Mouse (Mus musculus) neural tube, embryonic 10.5 days (tissue): ENCODE measurements around the gene Usp10.

Experiments
- DNase-seq: peaks from one replicate; pipeline ENCODE4 v3.0.0-alpha.2; 2017; ENCODE audit warnings: low spot score; ENCODE audit errors: extremely low spot score

Usp10 gene

DNA sequence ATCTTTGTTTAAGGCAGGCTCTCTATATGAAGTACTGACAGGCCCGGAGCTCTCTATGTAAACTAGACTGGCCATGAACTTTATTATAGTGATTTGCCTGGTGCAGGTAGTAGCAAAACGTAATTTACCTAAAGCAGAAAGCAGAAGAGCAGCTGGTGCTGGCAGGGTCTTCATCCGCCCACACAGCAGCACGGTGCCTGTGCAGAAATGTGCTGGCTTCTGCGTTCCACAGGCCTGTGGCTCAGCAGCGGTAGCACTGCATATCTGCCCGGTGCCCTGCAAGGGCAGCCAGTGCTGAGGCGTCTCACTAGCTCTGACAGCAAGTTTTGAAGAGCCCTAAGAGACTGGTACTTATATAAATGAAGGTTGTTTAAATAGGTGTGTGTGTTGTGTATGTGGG lies 45.2 kb downstream of the Usp10 start:
- no peak for DNase-seq

DNA sequence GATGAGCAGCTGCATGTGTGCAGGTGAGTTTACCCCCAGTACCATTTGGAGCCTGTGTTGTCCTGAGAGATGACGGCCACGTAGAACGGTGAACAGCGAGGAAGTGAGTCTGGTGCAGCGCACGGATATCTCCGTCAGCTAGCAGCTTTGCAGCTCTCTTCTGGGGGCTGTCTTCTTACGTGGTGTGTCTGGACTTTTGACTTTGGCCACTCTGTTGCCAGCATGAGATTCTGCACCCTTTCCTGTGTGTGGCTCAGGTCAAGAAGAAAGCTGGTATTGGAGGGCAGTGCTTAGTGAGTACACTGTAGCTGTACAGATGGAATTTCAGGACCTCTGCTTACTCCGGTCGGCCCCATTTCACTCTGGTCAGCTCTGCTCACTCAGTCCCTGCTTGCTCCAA lies 47.9 kb downstream of the Usp10 start:
- no peak for DNase-seq

DNA sequence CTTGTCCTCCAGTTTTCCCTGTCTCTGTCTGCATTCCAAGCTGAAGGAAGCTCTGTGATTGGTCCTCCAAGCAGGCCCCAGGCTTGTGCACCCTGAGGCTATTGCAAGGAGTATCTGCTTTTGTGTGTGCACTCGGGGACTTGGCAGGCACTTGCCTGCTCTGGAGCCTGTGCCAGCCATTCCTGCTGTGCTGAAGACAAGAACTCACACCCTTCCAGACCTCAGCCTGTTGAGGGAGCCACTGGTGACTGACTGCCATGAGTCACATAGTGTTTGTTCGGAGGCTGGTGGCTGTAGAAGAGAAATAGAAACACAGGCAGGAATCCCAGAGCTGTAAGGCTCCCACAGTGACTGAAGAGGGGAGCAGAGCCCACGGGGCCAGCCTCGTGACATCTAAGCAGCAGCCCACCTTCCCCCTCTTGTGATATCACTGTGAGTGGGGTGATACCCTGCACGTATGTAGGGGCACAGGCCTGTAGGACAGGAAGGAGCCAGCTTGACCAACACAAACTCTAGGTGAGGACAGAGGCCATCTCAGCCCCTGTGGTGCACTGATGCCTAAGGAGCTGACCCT lies 50.5 kb downstream of the Usp10 start:
- no peak for DNase-seq

DNA sequence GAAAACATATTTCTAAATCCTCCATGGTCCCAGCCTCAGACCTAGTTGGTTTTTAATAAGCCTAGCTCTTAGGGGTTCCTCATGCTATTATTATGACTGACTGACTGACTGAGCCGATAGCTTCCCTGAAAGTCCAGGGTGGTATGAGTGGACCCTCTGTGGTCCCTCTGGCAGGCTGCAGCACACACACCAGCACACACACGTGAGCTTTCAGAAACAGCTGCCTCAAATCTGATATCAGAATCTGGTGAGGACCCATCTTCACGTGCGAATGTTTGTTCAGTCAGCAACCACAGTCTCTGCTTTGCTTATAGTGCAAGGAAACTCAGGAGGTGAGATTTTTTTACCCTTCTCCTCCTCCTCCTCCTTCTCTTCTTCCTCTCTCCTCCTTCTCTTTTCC lies 54.7 kb downstream of the Usp10 start:
- DNase-seq = no peak

DNA sequence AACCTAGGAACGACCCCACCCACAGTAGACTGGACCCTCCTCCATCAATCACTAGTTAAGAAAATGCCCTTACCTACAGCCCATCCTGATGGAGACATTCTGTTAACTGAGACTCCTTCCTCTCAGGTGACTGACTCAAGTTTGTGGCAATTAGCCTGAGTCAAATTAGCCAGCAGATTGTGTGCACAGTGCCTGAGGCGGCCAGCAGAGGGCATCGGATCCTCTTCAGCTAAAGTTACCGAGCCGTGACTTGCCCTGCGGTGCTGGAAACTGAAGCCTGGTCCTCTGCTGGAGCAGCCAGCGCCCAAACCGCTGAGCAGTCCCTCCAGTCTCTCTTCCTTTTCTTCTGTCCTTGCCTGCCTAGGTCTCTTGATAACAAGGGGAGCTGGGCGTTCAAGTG lies 57.3 kb downstream of the Usp10 start:
- no peak for DNase-seq

DNA sequence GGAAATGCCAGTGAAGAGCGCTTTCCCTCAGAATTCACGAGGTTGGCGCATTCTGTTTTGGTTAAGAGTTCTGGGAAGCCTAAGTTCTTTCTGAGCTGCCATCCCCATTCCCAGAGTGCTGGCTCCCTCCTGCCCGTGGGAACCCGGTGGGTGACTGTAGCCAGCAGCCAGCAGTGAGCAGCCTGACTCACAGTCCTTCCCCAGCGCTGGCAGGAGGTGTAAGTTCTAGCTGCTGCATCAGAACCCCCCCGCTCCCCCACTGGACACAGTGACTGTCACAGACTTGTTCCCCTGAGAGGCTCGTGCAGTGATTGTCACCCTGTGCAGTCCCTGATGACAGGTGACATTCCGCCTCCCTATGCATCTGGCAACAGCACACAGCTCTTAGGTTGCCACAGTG lies 60.0 kb downstream of the Usp10 start:
- DNase-seq = no peak

DNA sequence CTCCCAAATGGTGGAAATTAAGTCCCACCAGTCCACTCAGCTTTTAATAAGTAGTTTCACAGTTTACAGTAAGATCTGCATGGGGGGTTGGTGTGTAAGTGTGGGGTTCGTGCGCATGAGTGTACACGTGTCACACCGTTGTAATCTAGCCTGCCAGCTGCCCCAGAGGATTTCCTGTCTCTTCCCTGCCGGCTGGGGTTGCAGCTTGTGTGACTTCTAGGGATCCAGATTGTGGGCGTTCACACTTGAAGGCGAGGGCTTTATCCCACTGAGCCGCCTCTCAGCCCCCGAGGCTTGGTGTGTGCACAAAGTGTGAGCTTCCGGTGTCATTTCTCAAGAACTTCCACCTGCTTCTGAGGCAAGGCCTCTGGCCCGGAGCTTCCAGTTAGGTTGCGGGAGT lies 62.4 kb downstream of the Usp10 start:
- no peak for DNase-seq

DNA sequence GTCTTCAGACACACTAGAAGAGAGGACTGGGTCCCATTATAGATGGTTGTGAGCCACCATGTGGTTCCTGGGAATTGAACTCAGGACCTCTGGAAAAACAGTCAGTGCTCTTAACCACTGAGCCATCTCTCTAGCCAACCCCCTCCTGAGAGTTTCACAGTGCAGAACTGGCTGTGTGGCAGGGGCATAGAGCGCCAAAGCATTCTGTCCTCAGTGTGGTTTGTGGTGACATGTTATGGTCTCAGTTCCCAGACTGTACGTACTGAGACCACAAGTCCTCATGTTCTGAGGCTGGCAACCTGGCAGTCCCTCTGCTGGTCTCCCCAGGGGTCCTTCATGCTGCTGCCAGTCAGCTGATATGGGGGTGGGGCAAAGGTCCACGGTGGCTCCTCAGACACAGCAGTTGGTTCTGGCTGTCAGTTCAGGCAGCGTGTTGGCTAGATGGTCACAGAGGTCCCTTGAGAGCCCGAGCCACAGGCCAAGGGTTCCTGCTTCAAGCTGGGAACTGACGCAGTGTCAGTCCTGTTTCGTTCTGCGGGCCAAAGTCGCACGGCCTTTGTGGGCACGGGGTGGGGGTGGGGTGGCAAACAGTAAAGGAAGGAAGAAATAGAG lies 68.7 kb downstream of the Usp10 start:
- no peak for DNase-seq

DNA sequence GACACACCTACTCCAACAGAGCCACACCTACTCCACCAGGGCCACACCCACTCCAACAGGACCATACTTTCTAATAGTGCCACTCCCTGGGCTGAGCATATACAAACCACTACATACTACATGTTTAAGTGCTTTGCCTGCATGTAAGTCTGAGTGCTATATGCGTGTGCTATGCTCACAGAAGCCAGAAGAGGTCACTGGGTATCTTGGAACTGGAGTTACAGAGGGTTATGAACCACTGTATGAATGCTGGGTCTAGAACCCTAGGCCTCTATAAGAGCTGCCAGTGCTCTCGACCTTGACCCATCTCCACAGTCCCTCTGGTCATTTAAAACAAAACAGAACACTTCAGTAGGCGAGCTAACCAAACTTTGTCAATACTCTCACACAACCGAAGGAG lies 71.1 kb downstream of the Usp10 start:
- no peak for DNase-seq

DNA sequence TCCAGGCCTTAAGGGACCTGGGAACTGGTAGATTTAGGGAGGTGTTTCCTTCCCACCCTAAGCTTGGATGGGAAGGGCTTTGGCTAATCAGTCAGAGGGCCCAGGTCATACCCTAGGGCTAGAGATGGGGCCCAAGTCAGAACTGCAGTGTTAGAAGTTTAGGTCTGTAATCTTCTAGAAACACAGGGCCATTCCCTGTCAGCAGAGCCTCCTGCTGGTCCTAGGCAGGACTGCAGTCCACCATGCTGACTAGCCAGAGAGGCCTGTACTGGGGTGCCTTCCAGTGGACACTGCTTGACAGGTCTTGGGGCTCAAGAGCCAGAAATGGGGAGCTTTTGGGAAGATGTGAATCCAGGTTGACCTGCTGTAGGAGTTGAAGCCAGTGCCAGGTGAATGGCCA lies 73.9 kb downstream of the Usp10 start:
- no peak for DNase-seq

DNA sequence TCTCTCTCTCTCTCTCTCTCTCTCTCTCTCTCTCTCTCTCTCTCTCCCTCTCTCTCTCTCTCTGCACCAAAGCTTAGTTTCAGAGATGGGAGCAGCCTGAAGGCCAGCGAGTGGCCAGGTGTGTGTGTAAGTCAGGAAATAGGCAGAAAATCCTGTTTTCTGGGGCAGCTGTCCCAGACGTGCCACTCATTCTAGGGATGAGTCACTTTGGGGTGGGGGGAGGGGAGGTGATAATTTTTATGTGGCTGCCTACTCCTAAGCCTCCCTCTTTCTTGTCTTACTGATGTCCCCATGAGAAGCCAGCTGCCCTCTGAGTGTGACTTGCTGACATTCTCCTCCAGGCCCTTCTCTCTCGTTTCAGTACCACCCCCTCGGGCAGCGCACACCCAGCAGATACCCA lies 76.0 kb downstream of the Usp10 start:
- no peak for DNase-seq

DNA sequence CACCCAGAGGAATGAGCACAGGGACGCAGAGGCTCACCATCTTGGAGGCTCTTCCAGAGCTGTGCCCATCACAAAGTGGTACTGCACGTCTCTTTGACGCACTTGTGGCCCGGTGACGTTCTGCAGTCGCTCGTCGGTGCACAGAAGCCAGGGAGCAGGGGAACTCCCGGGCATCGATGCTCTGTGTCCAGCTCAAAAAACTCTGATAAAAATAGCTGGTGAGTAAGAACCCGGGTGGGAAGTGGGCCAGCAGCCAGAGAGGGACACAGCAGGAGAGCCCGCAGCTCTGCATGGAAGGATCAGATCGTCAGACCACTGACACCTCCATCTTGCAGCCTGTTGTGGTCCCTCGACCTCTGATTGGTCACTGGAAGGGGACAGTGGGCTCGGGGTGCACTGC lies 77.9 kb downstream of the Usp10 start:
- DNase-seq = no peak

DNA sequence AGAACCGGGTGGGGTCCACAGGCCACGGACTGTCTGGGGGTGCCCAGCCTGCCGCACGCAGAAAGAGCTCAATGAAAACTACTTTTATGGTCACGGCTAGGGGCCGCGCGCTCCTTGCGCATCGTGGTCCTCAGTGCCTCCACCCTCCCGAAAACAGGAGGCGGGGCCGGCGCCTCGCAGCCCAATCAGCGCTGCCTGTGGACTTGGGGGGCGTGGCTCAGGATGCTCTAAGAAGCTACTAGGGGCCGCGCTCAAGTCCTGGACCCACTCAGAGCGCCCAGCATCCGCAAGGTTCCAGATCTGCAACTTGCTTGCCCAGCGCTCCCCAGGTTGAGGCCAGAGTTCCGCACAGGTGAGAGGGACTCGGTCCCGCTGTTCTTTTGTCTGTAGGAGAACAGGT lies 82.1 kb downstream of the Usp10 start, which contains the start of gene Crispld2:
TSS of gene Crispld2 (plus strand) at position 190 of the 400 bp plus-strand sequence.
- DNase-seq = peak; percentile 87

DNA sequence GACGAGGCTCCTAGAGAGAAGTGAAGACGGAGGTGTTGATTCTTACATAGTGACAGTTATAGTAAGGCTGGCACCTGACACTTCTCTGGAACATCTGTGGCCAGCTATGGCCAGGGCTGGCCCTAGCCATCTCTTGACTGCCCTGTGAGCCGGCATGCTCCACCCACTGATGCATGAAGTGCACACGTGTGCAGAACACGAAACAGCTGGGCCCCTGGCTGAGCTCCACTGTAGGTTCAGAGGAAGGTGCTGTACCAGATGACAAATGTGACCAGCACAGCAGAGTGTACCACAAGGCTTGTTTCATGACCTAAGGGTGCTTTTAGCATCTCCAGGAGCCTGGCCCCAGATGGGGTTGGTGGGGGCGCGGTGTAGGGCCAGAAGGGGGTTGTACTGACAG lies 84.0 kb downstream of the Usp10 start:
- peak; percentile 46 for DNase-seq

DNA sequence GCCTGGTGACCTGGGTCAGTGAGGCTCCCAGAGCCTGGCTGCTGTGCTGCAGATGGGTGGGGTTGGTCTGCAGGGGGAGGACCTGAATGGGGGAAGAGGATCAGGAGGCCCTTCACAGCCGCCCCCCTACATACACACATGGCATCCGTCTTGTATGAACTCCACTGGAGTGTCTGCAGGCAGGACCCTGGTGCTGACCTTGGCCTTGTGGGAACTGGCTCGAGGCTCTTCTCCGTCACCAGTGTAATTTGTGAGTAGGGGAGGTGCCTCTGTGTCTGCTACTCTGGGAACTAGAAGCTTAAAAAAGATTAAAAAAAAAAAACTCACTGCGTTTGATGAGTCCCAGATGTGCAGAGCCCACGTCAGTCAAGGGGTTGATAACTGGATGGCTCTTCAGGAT lies 84.4 kb downstream of the Usp10 start:
- no peak for DNase-seq

DNA sequence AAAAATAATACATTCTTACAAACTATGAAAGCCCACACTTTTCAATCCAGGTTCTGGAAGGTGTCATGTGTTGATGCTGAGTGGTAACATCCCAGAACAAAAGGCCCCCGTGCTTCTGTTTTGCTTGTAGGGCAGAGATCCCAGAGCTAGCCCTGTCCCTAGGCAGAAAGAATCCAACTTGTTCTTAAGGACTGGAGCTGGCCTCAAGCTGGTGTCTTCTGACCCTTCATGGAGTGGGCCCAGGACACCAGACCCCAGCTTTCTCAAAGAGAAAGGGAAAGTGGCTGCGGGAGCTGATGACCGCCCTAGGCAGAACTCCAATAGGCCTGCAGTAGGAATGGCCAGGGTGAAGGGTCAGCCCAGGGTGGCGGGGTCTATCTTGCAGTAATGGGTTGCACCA lies 87.1 kb downstream of the Usp10 start:
- DNase-seq = no peak

DNA sequence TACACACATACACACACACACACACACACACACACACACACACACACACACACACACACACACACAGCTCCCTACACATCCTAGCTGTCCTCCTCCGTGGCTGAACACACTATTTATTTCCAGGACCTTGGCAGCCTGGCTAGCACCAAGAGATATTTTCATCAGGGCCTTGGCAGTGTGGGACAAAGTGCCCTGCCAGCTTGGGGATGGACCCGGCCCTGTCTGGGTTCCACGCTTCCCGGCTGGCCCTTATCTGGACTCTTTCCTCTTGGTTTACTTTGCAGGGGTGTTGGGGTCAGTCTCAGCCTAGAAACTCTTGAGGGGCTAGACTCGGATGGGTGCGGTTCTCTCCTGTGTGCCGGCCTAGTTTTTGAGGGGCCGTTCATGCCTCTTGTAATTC lies 90.3 kb downstream of the Usp10 start:
- DNase-seq = no peak

DNA sequence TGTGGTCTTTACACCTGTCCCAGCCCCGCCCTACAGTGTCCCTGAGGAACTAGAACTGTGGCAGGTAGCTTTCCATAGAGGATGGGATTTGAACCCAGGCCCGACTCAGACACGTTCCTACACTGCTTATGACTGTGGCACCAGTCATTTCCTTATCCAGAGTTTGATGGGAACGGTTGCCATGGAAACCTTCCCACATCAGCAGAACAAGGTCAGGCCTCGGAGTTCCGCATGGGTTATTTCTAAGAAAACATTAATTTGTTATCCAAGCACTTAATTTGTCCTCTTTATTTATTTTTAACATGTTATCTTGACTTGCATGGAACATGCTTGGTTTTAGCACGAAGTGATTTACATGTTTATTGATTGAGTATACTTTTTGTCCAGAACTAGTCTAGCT lies 91.6 kb downstream of the Usp10 start:
- no peak for DNase-seq

DNA sequence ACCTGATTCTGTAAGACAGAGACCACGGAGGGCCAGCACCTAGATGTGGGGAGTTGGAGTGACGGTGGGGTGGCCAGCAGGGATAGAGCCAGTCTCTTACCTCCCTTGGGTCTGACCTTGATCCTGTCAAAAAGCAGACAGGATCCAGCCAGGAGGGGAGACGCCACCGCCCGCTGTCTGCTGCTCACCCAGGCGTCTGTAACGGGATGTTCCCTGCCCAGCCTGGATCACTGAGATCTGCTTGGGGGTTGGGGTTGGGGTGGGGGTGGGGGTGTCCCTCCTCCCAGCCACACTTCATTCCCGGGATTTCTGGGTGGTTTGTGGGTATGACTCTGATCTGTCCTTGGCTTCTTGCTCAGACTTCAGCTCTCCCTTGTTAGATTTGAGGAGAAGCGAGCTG lies 92.2 kb downstream of the Usp10 start:
- no peak for DNase-seq

DNA sequence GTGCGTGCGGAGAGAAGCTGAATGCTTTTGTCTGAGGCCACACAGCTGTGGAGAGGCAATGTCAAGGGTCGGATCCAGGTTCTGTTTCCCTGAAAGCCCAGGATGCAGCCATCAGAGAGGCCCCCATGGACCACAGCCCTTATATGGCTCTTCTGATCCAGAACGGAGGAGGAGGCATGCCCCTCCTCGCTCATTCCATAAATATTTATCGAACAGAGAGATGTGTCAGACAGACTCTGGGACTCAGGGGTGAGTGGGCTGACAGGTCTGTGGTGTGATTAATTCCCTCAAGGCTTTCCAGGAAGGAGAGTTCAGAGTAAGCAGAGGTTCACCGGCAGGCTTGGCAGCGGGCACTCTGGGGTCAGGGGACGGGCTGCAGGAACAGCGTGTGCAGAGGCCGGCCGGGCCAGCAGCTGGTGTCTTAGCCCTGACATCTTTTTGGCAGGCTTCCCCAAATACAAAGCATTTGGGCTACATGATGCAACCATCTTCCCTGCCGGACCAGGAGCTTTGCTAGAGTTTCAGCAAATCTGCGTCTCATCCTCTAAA lies 94.1 kb downstream of the Usp10 start:
- peak; percentile 61 for DNase-seq

DNA sequence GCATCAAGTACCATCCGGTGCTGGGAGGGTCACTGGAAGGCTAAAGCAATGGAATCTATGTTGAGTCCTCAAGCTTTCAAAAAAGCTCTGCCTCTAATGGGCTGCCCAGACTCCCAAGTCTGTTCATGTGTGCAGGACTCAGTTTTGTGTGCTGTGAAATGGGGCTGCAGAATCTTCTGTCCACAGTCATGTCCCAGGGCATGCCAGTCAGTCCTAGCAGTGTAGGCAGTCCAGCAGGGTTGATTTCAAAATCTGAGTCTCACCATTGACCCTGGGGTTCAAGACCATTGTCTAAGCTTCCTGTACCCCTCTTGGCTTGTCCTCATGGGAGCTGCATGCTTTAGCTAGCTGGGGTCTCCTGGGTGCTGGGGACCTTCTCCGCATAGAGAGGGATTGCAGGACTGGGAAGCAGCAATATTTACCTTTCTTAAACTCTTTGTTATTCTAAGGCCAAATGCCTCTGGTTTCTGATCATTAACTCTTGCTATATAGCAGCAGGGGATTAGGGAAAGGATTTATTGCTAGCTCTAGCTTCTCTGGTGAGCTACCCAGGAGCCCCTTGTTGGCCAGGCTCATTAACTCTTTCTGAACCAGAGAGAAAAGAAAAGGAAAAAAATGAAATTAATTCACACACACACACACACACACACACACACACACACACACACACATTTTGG lies 94.7 kb downstream of the Usp10 start:
- peak; percentile 58 for DNase-seq

DNA sequence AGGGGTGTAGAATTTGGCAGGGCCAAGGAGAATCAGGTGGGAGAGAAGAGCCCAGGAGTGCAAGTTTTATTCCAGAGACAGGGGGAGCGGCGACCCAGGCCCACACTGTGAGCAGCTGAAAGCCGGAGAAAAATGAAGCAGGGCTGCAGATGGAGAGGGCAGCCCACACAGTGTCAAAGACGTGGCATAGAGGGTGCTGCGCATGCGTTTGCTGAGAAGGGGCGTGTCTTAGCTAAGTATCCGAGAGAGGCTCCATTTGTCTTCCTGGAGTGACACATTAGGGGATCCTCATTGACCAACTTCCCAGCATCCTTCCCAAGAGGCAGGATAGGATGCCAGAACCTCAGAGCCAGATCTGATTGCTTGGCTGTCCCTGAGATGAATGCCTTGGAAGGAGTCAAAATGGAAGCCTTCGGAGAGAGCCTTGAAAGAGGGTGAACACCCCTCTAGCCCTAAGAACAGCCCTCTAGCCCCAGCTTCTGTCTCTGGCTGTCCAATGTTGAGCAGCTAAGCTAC lies 96.5 kb downstream of the Usp10 start:
- no peak for DNase-seq
